Mouse (Mus musculus) lung, postnatal 0 days (tissue): ENCODE results near the gene Zfp319.

Source experiments
- CTCF ChIP-seq: IDR thresholded peaks from 2 replicates; pipeline ENCODE4 v1.5.1; 2016; ENCODE audit warnings: antibody characterized with exemption, mild to moderate bottlenecking
- EP300 ChIP-seq: IDR thresholded peaks from 2 replicates; pipeline ENCODE4 v1.6.1; 2016; ENCODE audit warnings: antibody characterized with exemption, mild to moderate bottlenecking, control low read depth

DNA sequence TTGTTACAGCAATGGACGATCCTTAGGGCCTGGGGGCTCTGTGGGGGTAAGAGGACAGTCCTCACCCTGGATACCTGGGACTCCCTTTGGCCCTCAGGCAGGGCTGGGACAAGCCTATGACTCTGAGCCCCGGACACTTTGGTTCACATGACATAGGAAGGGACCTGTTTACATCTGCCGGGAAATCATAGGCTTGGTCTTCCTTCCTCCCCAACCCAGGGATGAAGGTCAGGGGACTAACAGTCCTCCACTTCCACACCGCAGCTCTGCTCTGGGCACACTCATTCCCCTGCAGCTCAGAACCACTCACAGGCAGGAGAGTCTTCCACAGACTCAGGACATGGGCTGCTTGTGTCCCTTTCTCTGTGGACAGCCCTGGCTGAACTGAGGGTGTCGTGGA is 4.9 kb downstream of the Zfp319 start:
- TF ChIP-seq CTCF (no peak), EP300 (peak; percentile 63)
